Mouse (Mus musculus) cerebellum, adult 2 months (tissue): ENCODE data around the gene Poldip2.

Source experiments
- CTCF ChIP-seq: fragments of 200-500 bp; IDR thresholded peaks from 2 replicates; pipeline ENCODE4 v1.5.1; 2011; ENCODE audit warnings: low read depth, mild to moderate bottlenecking, control low read depth, low read length, moderate library complexity, borderline replicate concordance; ENCODE audit not compliant: insufficient read depth
- POLR2A ChIP-seq: fragments of 200-500 bp; IDR thresholded peaks from 2 replicates; pipeline ENCODE4 v1.6.1; 2011; ENCODE audit warnings: low read length, control low read depth, borderline replicate concordance; ENCODE audit not compliant: insufficient read depth

DNA sequence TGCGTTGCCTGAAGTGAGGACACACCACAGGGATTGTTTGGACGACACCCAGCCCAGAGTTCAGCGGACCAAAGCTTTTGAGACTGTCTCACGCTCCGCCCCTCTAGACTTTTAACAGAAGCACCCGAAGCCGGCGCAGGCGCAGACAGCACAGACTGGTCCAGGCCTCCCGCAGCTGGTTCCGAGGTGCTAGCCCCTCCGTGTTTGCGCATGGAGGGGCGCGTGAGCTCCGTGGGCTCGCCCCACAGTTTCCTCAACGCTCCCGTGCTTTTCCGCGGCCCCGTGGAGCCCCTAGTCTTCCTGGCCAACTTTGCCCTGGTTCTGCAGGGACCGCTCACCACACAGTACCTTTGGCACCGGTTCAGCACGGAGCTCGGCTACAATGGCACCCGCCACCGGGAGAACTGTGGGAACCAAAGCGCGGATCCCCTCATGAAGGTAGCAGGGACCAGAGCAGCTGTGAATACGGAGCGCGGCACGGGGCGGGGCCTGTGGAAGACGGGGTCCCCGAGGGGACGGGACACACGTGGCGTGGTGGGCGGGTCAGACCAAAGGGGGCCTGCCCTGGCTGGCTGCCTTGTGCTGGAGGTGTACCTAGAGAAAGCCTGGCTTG lies 46.3 kb upstream of the Poldip2 start, which contains the start of gene Slc46a1:
- TF ChIP-seq CTCF (no peak), POLR2A (no peak)
